In genomic region chr4:127223291-127223690, GRCm38 (mm10) we compare ENCODE assay signal across 25 mouse cellular contexts. TPM values are rescaled to one million over a fixed set of nuclear protein-coding genes. Genes with fewer than 3 reads are reported as not detected.
DNase-seq lines count a peak whose midpoint lies in the region; ATAC-seq and TF ChIP-seq lines count a peak whose summit lies in the region.
"Had no signal": no experiment of that assay in that cellular context is flagged by ENCODE, and none has a peak within 500 bp of the region (broad histone marks: within the 10 kb centered on the region; RNA-seq: fewer than 3 reads in every experiment).

No protein-coding gene starts in this region.

- no peak for TF ChIP-seq CTCF in layer of hippocampus, adult 2 months (conservative IDR thresholded peaks at IDR 0.05)

- H3K4me3 ChIP-seq in layer of hippocampus, adult 2 months = no peak overlapping the region
- H3K4me3 ChIP-seq in limb, embryonic 12.5 days (replicated peaks) = no peak overlapping the region
- H3K4me3 ChIP-seq: embryonic facial prominence, embryonic 15.5 days; forebrain, embryonic 15.5 days; heart, adult 2 months; limb, embryonic 15.5 days; neural tube, embryonic 15.5 days had no signal

- 0 out of 2 replicates have a peak, but pooled peaks cover 4% of the 10 kb centered on the region for H3K9me3 ChIP-seq in limb, embryonic 12.5 days
- H3K9me3 ChIP-seq: embryonic facial prominence, embryonic 15.5 days; forebrain, embryonic 15.5 days; limb, embryonic 15.5 days; neural tube, embryonic 15.5 days had no signal

- DNase-seq in layer of hippocampus, adult 2 months (ENCODE audit: low spot score in 2 of 2) = no peak
- DNase-seq in layer of hippocampus, postnatal 10 days (ENCODE audit: low spot score in 2 of 2) = no peak
- peak; percentile 68 to 76 for DNase-seq in cerebellum, adult 18-20 months
- DNase-seq in cerebellum, adult 9-10 months = peak; percentile 81
- DNase-seq in T-cell, adult 2 months (ENCODE audit: low spot score) = no peak
- DNase-seq: adrenal gland, postnatal 14 days; gastrocnemius, postnatal 10 days; heart, adult 2 months; kidney, adult 18-20 months; thymus, adult 2 months; thymus, postnatal 4 days had no signal

- peaks cover 66% of the 10 kb centered on the region for H3K27me3 ChIP-seq in limb, embryonic 12.5 days

- no peak for ATAC-seq in limb, embryonic 12.5 days (ENCODE audit: insufficient number of reproducible peaks, insufficient read depth, low FRiP score, low TSS enrichment, low read depth)
- no peak for ATAC-seq in monocyte, adult 5-6 weeks (replicated peaks; ENCODE audit: insufficient number of reproducible peaks, low FRiP score, low TSS enrichment, poor library complexity, severe bottlenecking)
- ATAC-seq: forebrain, embryonic 15.5 days; inflammation-experienced regulatory T-cells, adult 6 months; lung, postnatal 0 days; midbrain, embryonic 16.5 days had no signal

- no peaks in the 10 kb centered on the region for H3K36me3 ChIP-seq in limb, embryonic 12.5 days
- H3K36me3 ChIP-seq: embryonic facial prominence, embryonic 15.5 days; forebrain, embryonic 15.5 days; limb, embryonic 15.5 days; neural tube, embryonic 15.5 days had no signal

- H3K4me2 ChIP-seq in limb, embryonic 12.5 days = 0 out of 2 replicates have a peak overlapping the region, but pooled peaks have one; percentile 4
- H3K4me2 ChIP-seq: embryonic facial prominence, embryonic 15.5 days; forebrain, embryonic 15.5 days; hindbrain, embryonic 14.5 days; limb, embryonic 15.5 days; neural tube, embryonic 15.5 days had no signal

- H3K27ac ChIP-seq in layer of hippocampus, adult 2 months = peak overlapping the region; percentile 23; the same call in 1 of the 2 replicates
- no peak overlapping the region for H3K27ac ChIP-seq in limb, embryonic 12.5 days
- H3K27ac ChIP-seq: embryonic facial prominence, embryonic 15.5 days; forebrain, embryonic 15.5 days; heart, adult 2 months; hindbrain, embryonic 14.5 days; kidney, postnatal 0 days; limb, embryonic 15.5 days; macrophage; neural tube, embryonic 15.5 days; stomach, postnatal 0 days had no signal

- 27% methylated on average over 10 of the region's 10 CpGs for WGBS in limb, embryonic 12.5 days

- H3K9ac ChIP-seq in limb, embryonic 12.5 days (replicated peaks) = no peak overlapping the region
- H3K9ac ChIP-seq: embryonic facial prominence, embryonic 15.5 days; forebrain, embryonic 15.5 days; hindbrain, embryonic 14.5 days; limb, embryonic 15.5 days; neural tube, embryonic 15.5 days had no signal

- peaks cover 7% of the 10 kb centered on the region for H3K4me1 ChIP-seq in limb, embryonic 12.5 days (replicated peaks)
- H3K4me1 ChIP-seq: embryonic facial prominence, embryonic 15.5 days; limb, embryonic 15.5 days had no signal

RNA-seq across cellular contexts. Expression of gene Smim12, which starts 20.3 kb away (rescaled TPM):
- 10 to 100 TPM; 48.5 to 55.1 TPM for total RNA-seq in layer of hippocampus, adult 2 months (2021)
- total RNA-seq in layer of hippocampus, postnatal 10 days (2021) = 10 to 100 TPM; 41.1 to 45.5 TPM
- polyA plus RNA-seq in limb, embryonic 12.5 days (2016; fragmentation: Nextera tagmentation; extraction: Ambion mirVana) = 49.0 and 52.5 TPM in 2 replicates
- total RNA-seq in monocyte, adult 5-6 weeks (2017) = 32.2 to 42.3 TPM (median 32.9 TPM) in 3 replicates

RNA-seq across cellular contexts. Expression of gene Dlgap3, which starts 54.3 kb away (rescaled TPM):
- total RNA-seq in layer of hippocampus, adult 2 months (2021) = 100 to 1,000 TPM; 283 to 292 TPM
- total RNA-seq in layer of hippocampus, postnatal 10 days (2021) = 100 to 1,000 TPM; 218 to 228 TPM
- polyA plus RNA-seq in limb, embryonic 12.5 days (2016; fragmentation: Nextera tagmentation; extraction: Ambion mirVana) = 0.31 and 0.42 TPM in 2 replicates
- total RNA-seq in monocyte, adult 5-6 weeks (2017) = not detected in 3 replicates
- total RNA-seq: common myeloid progenitor, adult 5-6 weeks had no signal
- polyA plus RNA-seq: inflammation-experienced regulatory T-cells, adult 6 months; macrophage had no signal

Comparison
In these comparisons a context has a peak if more than half of its experiments do, and no peak if none do; other contexts are left out.
1. DNase-seq: peak in cerebellum, adult 18-20 months (2 of 2) and cerebellum, adult 9-10 months (single experiment); none in layer of hippocampus, adult 2 months (0 of 2), layer of hippocampus, postnatal 10 days (0 of 2) and T-cell, adult 2 months (single experiment).
2. RNA of gene Dlgap3, which starts 54.3 kb away (total RNA-seq): 283 to 292 TPM in layer of hippocampus, adult 2 months and 218 to 228 TPM in layer of hippocampus, postnatal 10 days; not detected in monocyte, adult 5-6 weeks; every median in the first group is over 100 times any median in the second.